Mouse (Mus musculus): Measurements from ENCODE around the gene Tradd. TPM values are rescaled to one million over a fixed set of nuclear protein-coding genes. Genes with fewer than 3 reads are reported as not detected.
A peak's percentile ranks its signal among the peaks of the same experiment; 100 is the strongest.

Tradd gene
- total and polyA plus RNA-seq, 2 experiments from 2014 or later, result 7.5 to 8.0 TPM

DNA sequence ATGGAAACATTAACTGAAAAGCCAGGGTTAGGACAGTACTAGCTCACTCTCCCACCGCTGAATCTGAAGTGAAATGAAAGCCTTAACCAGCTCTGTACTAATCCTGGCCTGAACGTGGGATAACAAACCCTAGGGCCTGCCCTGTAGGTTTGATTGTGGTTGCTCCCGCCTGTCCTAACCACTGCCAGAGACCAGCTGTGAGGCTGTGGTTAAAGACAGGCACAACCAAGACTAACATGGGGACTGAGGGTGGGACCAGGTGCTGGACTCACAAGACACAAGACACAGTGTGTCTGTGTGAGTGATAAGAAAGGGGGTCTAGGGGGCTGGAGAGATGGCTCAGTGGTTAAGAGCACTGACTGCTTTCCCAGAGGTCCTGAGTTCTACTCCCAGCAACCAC is 16.2 kb upstream of the Tradd start:
- Histone ChIP-seq H3K9ac (replicated peaks; ENCODE audit: low read length, poor library complexity, severe bottlenecking) (no peak overlapping the region), H3K27me3 (ENCODE audit: insufficient read depth, low read length) (no peaks in the 10 kb centered on the region), H3K4me3 (ENCODE audit: low read depth, low read length) (no peak overlapping the region), H3K9me3 (ENCODE audit: low read length) (no peaks in the 10 kb centered on the region), H3K4me1 (ENCODE audit: insufficient read depth, low read length) (peaks cover 13% of the 10 kb centered on the region), H3K4me2 (ENCODE audit: low read depth, low read length, poor library complexity, severe bottlenecking) (no peak overlapping the region), H3K27ac (ENCODE audit: low read depth, low read length) (no peak overlapping the region), H3K36me3 (ENCODE audit: insufficient read depth, low read length) (peaks cover 37% of the 10 kb centered on the region)
- DNase-seq (ENCODE audit: low spot score) (no peak), ATAC-seq (ENCODE audit: low FRiP score) (no peak)
- 58% methylated on average over 3 of the region's 3 CpGs for WGBS
- TF ChIP-seq CTCF (IDR thresholded peaks at IDR 0.05), result no peak

DNA sequence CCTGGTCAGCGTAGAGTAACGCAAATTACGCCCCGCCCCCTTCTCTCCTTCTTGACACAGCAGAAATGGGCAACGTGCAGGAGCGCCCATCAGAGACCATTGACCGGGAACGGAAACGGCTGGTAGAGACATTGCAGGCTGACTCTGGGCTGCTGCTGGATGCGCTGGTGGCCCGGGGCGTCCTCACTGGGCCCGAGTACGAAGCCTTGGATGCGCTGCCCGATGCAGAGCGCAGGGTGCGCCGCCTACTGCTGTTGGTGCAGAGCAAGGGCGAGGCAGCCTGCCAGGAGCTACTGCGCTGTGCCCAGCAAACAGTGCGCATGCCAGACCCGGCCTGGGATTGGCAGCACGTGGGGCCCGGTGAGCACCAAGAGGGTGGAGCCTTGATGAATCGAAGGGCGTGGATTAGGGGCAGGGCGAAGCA is 14.5 kb upstream of the Tradd start:
- WGBS, result 7% methylated on average over 28 of the region's 28 CpGs
- H3K4me2 ChIP-seq (ENCODE audit: low read depth, low read length, poor library complexity, severe bottlenecking), result peak overlapping the region; percentile 42
- H3K36me3 ChIP-seq (ENCODE audit: insufficient read depth, low read length), result peaks cover 32% of the 10 kb centered on the region
- peak; percentile 81 for DNase-seq (ENCODE audit: low spot score)
- peaks cover 14% of the 10 kb centered on the region for H3K4me1 ChIP-seq (ENCODE audit: insufficient read depth, low read length)
- peaks cover 14% of the 10 kb centered on the region; the same call in 1 of the 2 replicates for H3K27me3 ChIP-seq (ENCODE audit: insufficient read depth, low read length)
- no peak overlapping the region for H3K27ac ChIP-seq (ENCODE audit: low read depth, low read length)
- no peaks in the 10 kb centered on the region for H3K9me3 ChIP-seq (ENCODE audit: low read length)
- H3K9ac ChIP-seq (replicated peaks; ENCODE audit: low read length, poor library complexity, severe bottlenecking), result no peak overlapping the region
- peak overlapping the region; percentile 18; the same call in 1 of the 2 replicates for H3K4me3 ChIP-seq (ENCODE audit: low read depth, low read length)
- peak; percentile 38; the same call in 1 of the 2 replicates for ATAC-seq (ENCODE audit: low FRiP score)
- TF ChIP-seq CTCF (IDR thresholded peaks at IDR 0.05), result peak; percentile 53

DNA sequence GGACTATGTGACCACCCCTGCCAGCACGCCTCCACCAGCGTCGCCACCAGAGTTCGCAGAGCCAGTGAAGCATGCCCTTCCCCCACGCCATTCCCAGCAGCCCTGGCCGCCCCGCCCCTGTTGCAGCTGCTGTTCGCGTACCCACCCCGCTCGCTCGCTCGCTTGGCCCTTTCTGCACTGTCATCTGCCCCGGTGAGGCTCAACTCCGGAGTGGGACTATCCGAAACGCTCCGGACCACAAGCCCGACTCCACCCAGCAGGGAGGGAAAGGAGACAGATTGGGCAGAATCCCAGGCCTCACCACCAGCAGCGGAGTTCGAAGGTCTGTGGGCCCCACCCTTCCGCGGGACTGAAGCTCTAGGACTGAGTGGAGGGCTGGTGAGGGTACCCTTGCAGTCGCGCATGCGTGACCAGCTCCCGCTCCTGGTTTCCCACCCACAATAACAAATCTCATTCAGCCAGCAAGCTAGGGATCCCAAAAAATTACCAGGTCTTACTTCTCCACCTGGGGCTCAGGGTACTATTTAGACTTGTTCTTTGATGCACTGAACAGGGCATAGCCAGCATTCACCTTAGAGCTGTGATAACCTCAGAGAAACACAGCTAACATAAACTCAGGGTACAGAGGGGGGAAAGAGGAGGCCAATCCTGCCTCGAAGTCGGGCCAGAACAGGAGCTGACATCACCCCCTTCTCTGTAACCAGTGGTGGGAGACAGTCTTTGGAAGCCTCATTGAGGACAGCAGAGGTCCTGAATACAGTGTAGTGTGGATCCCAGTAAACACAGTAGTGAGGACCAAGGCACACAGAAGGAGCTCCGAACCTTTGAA is 12.1 kb upstream of the Tradd start:
- H3K4me1 ChIP-seq (ENCODE audit: insufficient read depth, low read length), result peaks cover 14% of the 10 kb centered on the region
- H3K4me2 ChIP-seq (ENCODE audit: low read depth, low read length, poor library complexity, severe bottlenecking), result peak overlapping the region; percentile 89
- WGBS, result 4% methylated on average over 30 of the region's 30 CpGs
- no peak for DNase-seq (ENCODE audit: low spot score)
- H3K36me3 ChIP-seq (ENCODE audit: insufficient read depth, low read length), result peaks cover 13% of the 10 kb centered on the region
- H3K9me3 ChIP-seq (ENCODE audit: low read length), result no peaks in the 10 kb centered on the region
- peak overlapping the region; percentile 60 for H3K9ac ChIP-seq (replicated peaks; ENCODE audit: low read length, poor library complexity, severe bottlenecking)
- ATAC-seq (ENCODE audit: low FRiP score), result peak; percentile 65
- H3K4me3 ChIP-seq (ENCODE audit: low read depth, low read length), result peak overlapping the region; percentile 47
- peaks cover 31% of the 10 kb centered on the region for H3K27me3 ChIP-seq (ENCODE audit: insufficient read depth, low read length)
- 0 out of 2 replicates have a peak overlapping the region, but pooled peaks have one; percentile 38 for H3K27ac ChIP-seq (ENCODE audit: low read depth, low read length)
- no peak for TF ChIP-seq CTCF (IDR thresholded peaks at IDR 0.05)

DNA sequence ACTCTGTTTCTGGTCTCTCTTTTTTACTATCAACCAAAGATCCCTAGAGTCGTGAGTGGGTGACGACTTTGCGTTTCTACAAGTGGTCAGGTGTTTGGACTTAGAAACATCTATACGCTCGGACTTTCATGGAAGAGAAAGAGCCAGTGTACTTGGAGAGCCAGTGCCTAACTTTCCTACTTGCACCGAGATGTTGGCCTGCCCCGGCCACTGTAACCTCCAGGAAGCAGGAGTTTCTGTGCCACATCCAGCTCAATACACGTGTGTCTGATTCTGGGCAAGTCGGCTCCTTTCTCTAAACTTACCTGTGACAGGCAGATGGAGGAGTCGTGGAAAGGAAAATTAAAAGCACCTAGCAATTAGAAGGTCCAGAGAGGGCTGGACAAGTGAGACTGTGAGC is 11.4 kb upstream of the Tradd start, which contains the start of gene Nol3:
Gene Nol3, plus strand, starts transcription at position 301 of the 400 bp plus-strand sequence.
- Histone ChIP-seq H3K36me3 (ENCODE audit: insufficient read depth, low read length) (peaks cover 10% of the 10 kb centered on the region), H3K27ac (ENCODE audit: low read depth, low read length) (0 out of 2 replicates have a peak within 1 kb of the TSS, but pooled peaks have one; percentile 38), H3K4me1 (ENCODE audit: insufficient read depth, low read length) (peaks cover 14% of the 10 kb centered on the region), H3K4me2 (ENCODE audit: low read depth, low read length, poor library complexity, severe bottlenecking) (peak within 1 kb of the TSS; percentile 89), H3K27me3 (ENCODE audit: insufficient read depth, low read length) (peaks cover 37% of the 10 kb centered on the region), H3K4me3 (ENCODE audit: low read depth, low read length) (peak within 1 kb of the TSS; percentile 47), H3K9me3 (ENCODE audit: low read length) (no peaks in the 10 kb centered on the region), H3K9ac (replicated peaks; ENCODE audit: low read length, poor library complexity, severe bottlenecking) (peak within 1 kb of the TSS; percentile 60)
- 3% methylated on average over 10 of the region's 10 CpGs for WGBS
- DNase-seq (ENCODE audit: low spot score) (no peak), ATAC-seq (ENCODE audit: low FRiP score) (no peak)
- no peak for TF ChIP-seq CTCF (IDR thresholded peaks at IDR 0.05)

DNA sequence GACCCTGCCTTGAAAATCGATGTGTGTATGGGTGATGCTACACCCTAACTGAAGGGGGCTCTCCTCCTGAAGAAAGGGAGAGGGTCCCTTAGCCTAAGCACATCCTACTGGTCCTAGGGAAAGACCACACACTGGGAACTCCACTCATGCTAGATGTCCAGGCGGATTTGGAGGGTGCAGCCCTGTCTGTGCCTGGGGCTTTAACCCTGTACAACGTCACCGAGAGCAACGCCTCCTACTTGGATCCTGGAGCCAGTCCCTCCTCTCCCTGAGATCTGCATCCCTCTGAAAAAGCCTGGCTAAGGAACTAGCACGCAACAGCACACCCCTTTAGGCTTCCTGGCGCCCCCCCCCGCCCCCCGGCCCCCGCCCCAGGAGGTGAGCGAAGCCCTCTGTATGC is 11.0 kb upstream of the Tradd start:
- Histone ChIP-seq H3K27ac (ENCODE audit: low read depth, low read length) (no peak overlapping the region), H3K27me3 (ENCODE audit: insufficient read depth, low read length) (peaks cover 41% of the 10 kb centered on the region), H3K9me3 (ENCODE audit: low read length) (no peaks in the 10 kb centered on the region), H3K4me3 (ENCODE audit: low read depth, low read length) (peak overlapping the region; percentile 47), H3K36me3 (ENCODE audit: insufficient read depth, low read length) (peaks cover 7% of the 10 kb centered on the region), H3K9ac (replicated peaks; ENCODE audit: low read length, poor library complexity, severe bottlenecking) (0 out of 2 replicates have a peak overlapping the region, but pooled peaks have one; percentile 24), H3K4me2 (ENCODE audit: low read depth, low read length, poor library complexity, severe bottlenecking) (peak overlapping the region; percentile 89), H3K4me1 (ENCODE audit: insufficient read depth, low read length) (peaks cover 19% of the 10 kb centered on the region)
- 0 out of 2 replicates have a peak, but pooled peaks have one; percentile 12 for TF ChIP-seq CTCF (IDR thresholded peaks at IDR 0.05)
- WGBS, result 5% methylated on average over 11 of the region's 11 CpGs
- no peak for ATAC-seq (ENCODE audit: low FRiP score)
- DNase-seq (ENCODE audit: low spot score), result no peak

DNA sequence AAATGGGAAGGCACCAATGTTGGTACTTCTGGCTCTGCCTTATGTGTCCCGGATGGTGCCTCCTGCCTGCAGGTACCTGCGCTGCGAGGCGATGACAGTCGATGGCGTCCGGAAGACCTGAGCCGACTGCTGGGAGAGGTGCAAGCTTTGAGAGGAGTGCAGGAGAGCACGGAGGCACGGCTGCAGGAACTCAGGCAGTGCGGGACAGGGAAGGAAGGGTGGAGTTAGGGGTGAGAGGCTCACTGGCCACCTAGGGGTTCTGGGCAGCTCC is 6.4 kb upstream of the Tradd start:
- peak; percentile 17; the same call in 1 of the 2 replicates for TF ChIP-seq CTCF (IDR thresholded peaks at IDR 0.05)
- H3K36me3 ChIP-seq (ENCODE audit: insufficient read depth, low read length), result no peaks in the 10 kb centered on the region
- DNase-seq (ENCODE audit: low spot score), result no peak
- peaks cover 66% of the 10 kb centered on the region for H3K27me3 ChIP-seq (ENCODE audit: insufficient read depth, low read length)
- peak overlapping the region; percentile 35; the same call in 1 of the 2 replicates for H3K4me2 ChIP-seq (ENCODE audit: low read depth, low read length, poor library complexity, severe bottlenecking)
- WGBS, result 3% methylated on average over 11 of the region's 11 CpGs
- H3K27ac ChIP-seq (ENCODE audit: low read depth, low read length), result no peak overlapping the region
- 0 out of 2 replicates have a peak overlapping the region, but pooled peaks have one; percentile 5 for H3K4me3 ChIP-seq (ENCODE audit: low read depth, low read length)
- H3K4me1 ChIP-seq (ENCODE audit: insufficient read depth, low read length), result peaks cover 9% of the 10 kb centered on the region
- no peaks in the 10 kb centered on the region for H3K9me3 ChIP-seq (ENCODE audit: low read length)
- H3K9ac ChIP-seq (replicated peaks; ENCODE audit: low read length, poor library complexity, severe bottlenecking), result no peak overlapping the region
- no peak for ATAC-seq (ENCODE audit: low FRiP score)
